Mouse (Mus musculus): ENCODE data around the gene Anp32b. TPM values are rescaled to one million over a fixed set of nuclear protein-coding genes. Genes with fewer than 3 reads are reported as not detected.
A peak's percentile ranks its signal among the peaks of the same experiment; 100 is the strongest.

The Anp32b gene
- polyA plus RNA-seq, 1 experiment from 2014 or later = 50.2 TPM

GRCm38 (mm10) chr4:46507736-46508460 lies 57.2 kb downstream of the Anp32b start:
- H3K36me3 ChIP-seq (ENCODE audit: control insufficient read depth, insufficient read depth, low read length) = no peaks in the 10 kb centered on the region
- H3K9me3 ChIP-seq (ENCODE audit: control insufficient read depth, low read length) = no peaks in the 10 kb centered on the region
- no peak overlapping the region for H3K9ac ChIP-seq (replicated peaks; ENCODE audit: low read depth, low read length)
- peak overlapping the region; percentile 61; the same call in 1 of the 2 replicates for H3K4me3 ChIP-seq (ENCODE audit: low read depth, low read length)
- 0 out of 2 replicates have a peak, but pooled peaks cover 3% of the 10 kb centered on the region for H3K27me3 ChIP-seq (ENCODE audit: control insufficient read depth, insufficient read depth, low read length)
- ATAC-seq (ENCODE audit: low read depth) = 0 out of 2 replicates have a peak, but pooled peaks have one; percentile 38
- H3K4me1 ChIP-seq (ENCODE audit: control insufficient read depth, insufficient read depth, low read length) = 0 out of 2 replicates have a peak, but pooled peaks cover 2% of the 10 kb centered on the region
- peak overlapping the region; percentile 82; the same call in 1 of the 2 replicates for H3K4me2 ChIP-seq (ENCODE audit: low read depth, low read length)
- 14% methylated on average over 16 of the region's 16 CpGs for WGBS
- no peak overlapping the region for H3K27ac ChIP-seq (ENCODE audit: low read depth, low read length)

GRCm38 (mm10) chr4:46520491-46520890 lies 69.8 kb downstream of the Anp32b start:
- ATAC-seq (ENCODE audit: low read depth) = no peak
- Histone ChIP-seq H3K9ac (replicated peaks; ENCODE audit: low read depth, low read length) (no peak overlapping the region), H3K9me3 (ENCODE audit: control insufficient read depth, low read length) (no peaks in the 10 kb centered on the region), H3K4me2 (ENCODE audit: low read depth, low read length) (no peak overlapping the region), H3K4me3 (ENCODE audit: low read depth, low read length) (no peak overlapping the region), H3K27me3 (ENCODE audit: control insufficient read depth, insufficient read depth, low read length) (no peaks in the 10 kb centered on the region), H3K27ac (ENCODE audit: low read depth, low read length) (no peak overlapping the region), H3K4me1 (ENCODE audit: control insufficient read depth, insufficient read depth, low read length) (no peaks in the 10 kb centered on the region), H3K36me3 (ENCODE audit: control insufficient read depth, insufficient read depth, low read length) (no peaks in the 10 kb centered on the region)
- WGBS = 81% methylated on average over 2 of the region's 2 CpGs

- Histone ChIP-seq H3K36me3 (ENCODE audit: control insufficient read depth, insufficient read depth, low read length) (no peaks in the 10 kb centered on the region), H3K27me3 (ENCODE audit: control insufficient read depth, insufficient read depth, low read length) (no peaks in the 10 kb centered on the region), H3K9ac (replicated peaks; ENCODE audit: low read depth, low read length) (no peak overlapping the region), H3K4me1 (ENCODE audit: control insufficient read depth, insufficient read depth, low read length) (no peaks in the 10 kb centered on the region), H3K4me3 (ENCODE audit: low read depth, low read length) (no peak overlapping the region), H3K27ac (ENCODE audit: low read depth, low read length) (no peak overlapping the region), H3K4me2 (ENCODE audit: low read depth, low read length) (no peak overlapping the region), H3K9me3 (ENCODE audit: control insufficient read depth, low read length) (no peaks in the 10 kb centered on the region)
- no peak for ATAC-seq (ENCODE audit: low read depth)
- 74% methylated on average over 10 of the region's 10 CpGs for WGBS
Measured at GRCm38 (mm10) chr4:46521457-46521856, 70.8 kb downstream of the Anp32b start.

Other genes with a start within 250 kb of the Anp32b start
- gene Foxe1, start 107.3 kb upstream of the Anp32b start, polyA plus RNA-seq (2014; fragmentation: Nextera tagmentation; extraction: Ambion mirVana) = not detected in 2 replicates
- 9.7 and 10.0 TPM in 2 replicates for gene Trmo, start 61.5 kb upstream of the Anp32b start, polyA plus RNA-seq (2014; fragmentation: Nextera tagmentation; extraction: Ambion mirVana)
- 0.28 and 0.81 TPM in 2 replicates for gene Hemgn, start 37.4 kb upstream of the Anp32b start, polyA plus RNA-seq (2014; fragmentation: Nextera tagmentation; extraction: Ambion mirVana)
- 60.4 and 65.1 TPM in 2 replicates for gene Nans, start 38.3 kb downstream of the Anp32b start, polyA plus RNA-seq (2014; fragmentation: Nextera tagmentation; extraction: Ambion mirVana)
- gene Trim14, start 85.2 kb downstream of the Anp32b start, polyA plus RNA-seq (2014; fragmentation: Nextera tagmentation; extraction: Ambion mirVana) = 1.1 and 1.4 TPM in 2 replicates
- gene Coro2a, start 151.3 kb downstream of the Anp32b start, polyA plus RNA-seq (2014; fragmentation: Nextera tagmentation; extraction: Ambion mirVana) = 7.6 and 10.9 TPM in 2 replicates
- gene Tbc1d2, start 199.3 kb downstream of the Anp32b start, polyA plus RNA-seq (2014; fragmentation: Nextera tagmentation; extraction: Ambion mirVana) = 0.36 and 0.81 TPM in 2 replicates